Mouse (Mus musculus): ENCODE measurements around the gene Slc9a3r2. TPM values are rescaled to one million over a fixed set of nuclear protein-coding genes. Genes with fewer than 3 reads are reported as not detected.

Slc9a3r2 gene
- total RNA-seq, 2 experiments from 2014 or later, result 41.9 to 44.1 TPM

DNA sequence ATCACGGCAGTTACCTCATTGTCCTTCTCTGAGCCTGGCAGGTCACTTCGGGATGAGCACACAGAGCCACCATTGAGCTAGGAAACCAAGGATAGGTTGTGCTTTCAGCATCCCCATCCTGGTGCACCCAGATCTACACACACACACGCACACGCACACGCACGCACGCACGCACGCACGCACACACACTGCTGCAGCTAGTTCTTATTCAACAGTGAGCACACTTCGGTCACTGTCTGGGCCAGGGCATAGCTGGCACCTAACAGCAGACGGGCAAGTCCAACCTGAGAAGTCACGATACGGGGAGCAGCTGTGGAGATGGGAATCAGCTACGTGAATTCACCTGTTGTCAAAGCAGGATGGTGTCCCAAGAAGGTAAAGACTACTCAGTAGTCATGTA, 9.5 kb downstream of the Slc9a3r2 start:
- TF ChIP-seq CTCF (conservative IDR thresholded peaks at IDR 0.05), result no peak
- no peak for DNase-seq (ENCODE audit: low spot score in 2 of 2)
- H3K27ac ChIP-seq, result no peak overlapping the region
- no peak overlapping the region for H3K4me3 ChIP-seq

DNA sequence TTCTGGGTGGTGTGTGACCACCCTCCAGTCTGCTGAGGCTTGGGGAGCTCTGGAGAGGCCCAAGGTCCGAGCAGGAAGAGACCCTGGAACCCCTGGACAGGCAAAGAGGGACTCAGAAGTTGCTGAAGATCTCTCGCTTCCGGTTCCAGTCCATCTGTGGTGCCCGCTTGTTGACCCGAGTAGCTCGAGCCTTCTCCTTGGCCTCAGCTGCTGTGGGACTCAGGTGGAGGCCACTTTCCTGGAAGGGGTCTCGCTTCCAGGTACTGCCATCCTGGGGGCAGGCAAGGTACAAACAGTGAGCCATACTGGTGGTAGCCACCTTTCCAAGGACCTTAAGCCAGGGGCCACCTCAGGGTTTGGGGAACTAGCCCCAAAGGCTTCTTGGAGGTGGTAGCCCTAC, 10.0 kb downstream of the Slc9a3r2 start:
- no peak for DNase-seq (ENCODE audit: low spot score in 2 of 2)

GRCm38 (mm10) chr17:24639571-24639988, 10.5 kb downstream of the Slc9a3r2 start:
- Histone ChIP-seq H3K27ac (no peak overlapping the region), H3K4me3 (no peak overlapping the region)
- no peak for TF ChIP-seq CTCF (conservative IDR thresholded peaks at IDR 0.05)
- DNase-seq (ENCODE audit: low spot score in 2 of 2), result no peak

More for the DNA sequence above, 10.0 kb downstream of the Slc9a3r2 start:
- H3K27ac ChIP-seq, result no peak overlapping the region
- TF ChIP-seq CTCF (conservative IDR thresholded peaks at IDR 0.05), result no peak
- H3K4me3 ChIP-seq, result no peak overlapping the region

DNA sequence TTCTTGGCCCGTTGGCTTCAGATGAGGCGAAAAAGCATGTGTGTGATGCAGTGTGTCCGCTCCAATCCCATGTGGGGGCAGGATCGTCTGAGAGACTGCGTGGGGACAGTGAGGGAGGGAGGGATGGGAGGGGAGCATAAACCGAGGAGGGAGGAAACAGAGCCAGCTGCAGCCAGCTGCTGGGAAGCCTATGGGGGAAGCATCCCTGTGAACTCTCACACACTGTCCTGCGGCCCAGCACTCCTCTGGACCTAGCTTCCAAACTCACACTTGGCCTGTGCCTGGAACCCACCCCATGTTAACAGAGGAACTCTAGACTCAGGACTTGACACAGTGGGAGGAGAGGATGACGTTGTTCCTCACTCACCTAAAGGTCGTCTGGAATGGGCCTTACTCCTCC, 11.3 kb downstream of the Slc9a3r2 start:
- no peak for DNase-seq (ENCODE audit: low spot score in 2 of 2)
- TF ChIP-seq CTCF (conservative IDR thresholded peaks at IDR 0.05), result no peak
- Histone ChIP-seq H3K27ac (no peak overlapping the region), H3K4me3 (no peak overlapping the region)

DNA sequence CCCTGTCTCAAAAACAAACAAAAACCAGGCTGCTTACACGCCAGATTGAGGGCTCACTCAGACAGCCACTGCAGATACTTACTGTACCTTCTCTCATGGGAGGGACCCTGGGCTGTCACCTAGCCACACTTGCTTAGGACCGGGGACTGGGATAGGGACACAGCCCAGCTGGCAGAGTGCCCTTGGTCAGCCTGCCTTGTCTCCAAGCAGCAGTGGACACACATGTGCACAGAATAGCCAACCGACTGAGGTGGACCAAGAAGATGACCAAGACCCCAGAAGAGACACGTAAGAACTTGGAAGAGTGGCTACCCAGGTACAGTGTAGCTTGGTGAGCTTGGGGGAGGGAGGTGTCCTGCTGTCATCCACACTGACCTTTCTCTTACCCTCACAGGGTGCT, 11.9 kb downstream of the Slc9a3r2 start:
- no peak overlapping the region for H3K27ac ChIP-seq
- DNase-seq (ENCODE audit: low spot score in 2 of 2), result no peak
- H3K4me3 ChIP-seq, result no peak overlapping the region
- no peak for TF ChIP-seq CTCF (conservative IDR thresholded peaks at IDR 0.05)

DNA sequence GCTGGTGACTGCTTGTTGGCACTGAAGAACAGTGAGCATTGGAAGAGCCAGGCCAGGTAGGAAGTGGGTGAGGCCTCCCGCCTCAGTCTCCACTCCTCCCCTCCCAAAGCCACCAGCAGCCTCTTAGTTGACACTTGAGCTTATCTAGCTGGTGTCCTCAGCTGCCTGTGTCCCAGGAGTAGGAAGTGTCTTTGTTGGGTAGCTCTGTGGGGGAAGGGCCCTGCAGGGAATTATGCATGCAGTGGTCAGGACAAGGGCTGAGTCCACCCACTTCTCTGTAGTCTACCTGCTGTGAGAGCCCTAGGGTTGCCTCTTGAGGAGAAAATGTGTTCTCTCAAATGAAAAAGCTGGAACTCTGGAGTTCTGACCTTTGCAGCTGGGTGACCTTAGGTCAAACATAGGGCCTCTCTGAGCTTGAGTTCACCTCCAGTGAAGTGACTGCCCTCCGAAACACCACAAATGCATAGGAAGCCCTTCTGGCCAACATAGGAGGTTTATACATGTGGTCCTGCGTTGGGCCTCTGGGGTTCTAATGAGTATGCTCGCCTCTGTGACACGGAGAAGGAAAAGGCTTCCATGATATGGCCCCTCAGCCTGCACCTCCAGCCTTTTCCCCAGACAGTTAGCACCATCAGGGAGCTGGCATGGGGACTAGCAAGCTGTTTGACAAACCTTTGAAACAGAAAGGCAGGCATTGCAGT, 13.2 kb downstream of the Slc9a3r2 start:
- TF ChIP-seq CTCF (conservative IDR thresholded peaks at IDR 0.05), result no peak
- H3K4me3 ChIP-seq, result no peak overlapping the region
- 0 out of 2 replicates have a peak overlapping the region, but pooled peaks have one; percentile 23 for H3K27ac ChIP-seq
- no peak for DNase-seq (ENCODE audit: low spot score in 2 of 2)

- DNase-seq (ENCODE audit: low spot score in 2 of 2), result no peak
- peak overlapping the region; percentile 44 for H3K27ac ChIP-seq
- H3K4me3 ChIP-seq, result no peak overlapping the region
- no peak for TF ChIP-seq CTCF (conservative IDR thresholded peaks at IDR 0.05)
Observed at GRCm38 (mm10) chr17:24635694-24636093, 14.4 kb downstream of the Slc9a3r2 start.

GRCm38 (mm10) chr17:24635024-24635423, 15.1 kb downstream of the Slc9a3r2 start:
- DNase-seq (ENCODE audit: low spot score in 2 of 2), result no peak
- Histone ChIP-seq H3K4me3 (no peak overlapping the region), H3K27ac (peak overlapping the region; percentile 44)
- no peak for TF ChIP-seq CTCF (conservative IDR thresholded peaks at IDR 0.05)

DNA sequence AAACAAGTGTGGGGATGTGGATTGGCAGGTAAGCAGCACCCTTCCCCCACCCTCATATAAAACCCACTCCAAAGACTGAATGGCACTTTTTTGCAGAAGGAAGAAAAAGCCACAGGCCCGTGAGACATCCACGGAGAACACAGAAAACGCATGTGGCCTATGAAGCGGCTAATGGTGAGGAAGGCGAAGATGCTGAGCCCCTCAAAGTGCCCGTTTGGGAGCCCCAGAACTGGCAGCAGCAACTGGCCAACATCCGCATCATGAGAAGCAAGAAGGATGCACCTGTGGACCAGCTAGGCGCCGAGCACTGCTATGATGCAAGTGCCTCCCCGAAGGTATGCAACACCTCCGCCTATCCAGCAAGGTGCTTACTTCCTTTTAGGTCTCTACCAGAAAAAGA, 16.3 kb downstream of the Slc9a3r2 start:
- no peak for DNase-seq (ENCODE audit: low spot score in 2 of 2)
- TF ChIP-seq CTCF (conservative IDR thresholded peaks at IDR 0.05), result no peak
- H3K4me3 ChIP-seq, result no peak overlapping the region
- H3K27ac ChIP-seq, result peak overlapping the region; percentile 92; the same call in 1 of the 2 replicates

- Histone ChIP-seq H3K4me3 (peak overlapping the region; percentile 93), H3K27ac (peak overlapping the region; percentile 92)
- no peak for TF ChIP-seq CTCF (conservative IDR thresholded peaks at IDR 0.05)
- peak in 1 of 2 experiments; percentile 30 for DNase-seq (ENCODE audit: low spot score in 2 of 2)
Observed at GRCm38 (mm10) chr17:24632813-24633449, 17.2 kb downstream of the Slc9a3r2 start.

- H3K4me3 ChIP-seq, result peak within 1 kb of the TSS; percentile 93
- TF ChIP-seq CTCF (conservative IDR thresholded peaks at IDR 0.05), result no peak
- peak; percentile 83 to 86 for DNase-seq (ENCODE audit: low spot score in 2 of 2)
- peak within 1 kb of the TSS; percentile 92 for H3K27ac ChIP-seq
Observed at GRCm38 (mm10) chr17:24632167-24632812, 17.8 kb downstream of the Slc9a3r2 start, which contains the start of the genes Tsc2 and Nthl1. TSS of gene Tsc2 (minus strand) at chr17:24632630. TSS of gene Nthl1 (plus strand) at chr17:24632680.

- peak; percentile 85 to 89 for DNase-seq (ENCODE audit: low spot score in 2 of 2)
- TF ChIP-seq CTCF (conservative IDR thresholded peaks at IDR 0.05), result no peak
- H3K4me3 ChIP-seq, result peak overlapping the region; percentile 38
Observed at GRCm38 (mm10) chr17:24630072-24630471, 20.1 kb downstream of the Slc9a3r2 start.

GRCm38 (mm10) chr17:24628646-24629045, 21.5 kb downstream of the Slc9a3r2 start:
- H3K4me3 ChIP-seq, result no peak overlapping the region
- peak; percentile 49 to 76 for DNase-seq (ENCODE audit: low spot score in 2 of 2)
- peak; percentile 99 for TF ChIP-seq CTCF (conservative IDR thresholded peaks at IDR 0.05)
- no peak overlapping the region for H3K27ac ChIP-seq

More at GRCm38 (mm10) chr17:24630072-24630471, 20.1 kb downstream of the Slc9a3r2 start:
- H3K27ac ChIP-seq, result peak overlapping the region; percentile 80
